Mouse (Mus musculus) embryonic fibroblast, embryonic 13.5 days (primary cell): ENCODE data around the gene Ttll11. TPM values are rescaled to one million over a fixed set of nuclear protein-coding genes. Genes with fewer than 3 reads are reported as not detected.

ENCODE experiments used
- H3K27ac ChIP-seq: 2 replicates; pipeline ENCODE4 v1.5.1; 2012; ENCODE audit warnings: low read length, control low read depth, inconsistent platforms; ENCODE audit not compliant: insufficient read depth
- H3K4me1 ChIP-seq: 2 replicates; pipeline ENCODE4 v1.6.1; 2011; ENCODE audit warnings: low read length; ENCODE audit not compliant: control insufficient read depth, insufficient read depth
- H3K4me3 ChIP-seq: 2 replicates; pipeline ENCODE4 v1.5.1; 2011; ENCODE audit warnings: mild to moderate bottlenecking, control low read depth, low read length; ENCODE audit not compliant: insufficient read depth
- CTCF ChIP-seq: IDR thresholded peaks from 2 replicates; pipeline ENCODE4 v1.5.1; 2011; ENCODE audit warnings: mild to moderate bottlenecking, control low read depth, low read length, moderate library complexity, borderline replicate concordance; ENCODE audit not compliant: insufficient read depth
- POLR2A ChIP-seq: IDR thresholded peaks from 2 replicates; pipeline ENCODE4 v1.6.1; 2011; ENCODE audit warnings: low read depth, mild to moderate bottlenecking, control low read depth, low read length, moderate library complexity
- polyA plus RNA-seq: library from polyadenylated mRNA; stranded (reverse); fragments of >200 nt; gene quantifications from 2 replicates; pipeline ENCODE4 v1.2.4, GENCODE M21; 2011; ENCODE audit warnings: low read depth; ENCODE audit not compliant: missing spikeins, insufficient read length

Gene Ttll11
- polyA plus RNA-seq, 1 experiment = 4.6 TPM

DNA sequence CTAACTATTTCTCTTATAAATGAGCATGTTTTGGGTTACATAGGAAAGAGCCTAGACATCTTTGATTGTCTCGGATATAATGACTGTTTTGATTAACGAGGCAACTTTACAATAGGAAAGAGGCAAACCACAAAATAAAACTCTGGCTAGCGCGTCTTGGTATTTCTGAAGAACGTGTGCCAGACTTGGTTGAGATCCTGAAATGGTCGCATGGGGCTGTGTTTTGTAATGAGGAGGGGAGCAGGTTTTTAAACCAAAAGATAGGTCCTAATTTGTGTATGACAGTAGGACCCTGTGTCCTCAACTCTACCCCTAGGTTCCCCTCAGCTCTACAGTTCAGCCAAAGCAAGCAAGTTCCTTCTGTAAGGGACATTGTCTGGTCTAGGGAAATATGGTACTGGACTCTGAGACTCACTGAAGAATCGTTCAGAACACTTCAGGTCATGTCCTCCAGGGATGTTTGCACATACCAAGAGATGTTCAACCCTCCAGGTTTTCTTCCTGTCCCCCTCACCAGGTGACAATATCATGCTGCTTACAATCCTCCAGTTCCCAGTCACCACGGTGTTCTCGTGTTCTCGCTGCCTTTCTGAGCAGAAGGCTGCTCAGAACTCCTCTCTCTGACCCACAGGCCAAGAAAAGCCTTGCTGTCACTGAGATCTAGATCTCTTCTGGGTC, 147.7 kb downstream of the Ttll11 start:
- H3K27ac ChIP-seq = peak overlapping the region; percentile 70
- 0 out of 2 replicates have a peak, but pooled peaks cover 4% of the 10 kb centered on the region for H3K4me1 ChIP-seq
- TF ChIP-seq CTCF (no peak), POLR2A (no peak)
- no peak overlapping the region for H3K4me3 ChIP-seq

- TF ChIP-seq POLR2A (no peak), CTCF (no peak)
- Histone ChIP-seq H3K27ac (peak overlapping the region; percentile 70), H3K4me3 (no peak overlapping the region), H3K4me1 (0 out of 2 replicates have a peak, but pooled peaks cover 4% of the 10 kb centered on the region)
These were observed 148.5 kb downstream of the Ttll11 start for GRCm38 (mm10) chr2:35830966-35831903.

DNA sequence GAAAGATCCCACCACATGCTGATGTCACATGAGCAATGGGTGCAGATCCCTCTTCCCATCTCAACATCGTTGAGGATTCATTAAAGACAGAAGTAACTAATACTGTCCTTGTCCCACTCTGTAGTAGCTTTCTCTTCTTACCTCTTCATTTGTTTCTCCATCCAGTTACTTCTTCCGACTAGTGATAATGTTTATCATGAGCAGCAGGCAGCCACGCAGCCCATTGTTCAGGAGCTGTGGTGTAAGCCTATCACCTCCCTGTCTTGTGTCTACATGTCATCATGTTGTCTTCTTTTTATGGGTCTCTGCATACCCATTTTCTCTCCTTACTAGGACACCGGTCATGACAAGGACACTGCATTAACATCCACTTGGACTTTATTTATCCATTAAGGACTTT, 150.6 kb downstream of the Ttll11 start:
- no peak for TF ChIP-seq POLR2A
- no peak for TF ChIP-seq CTCF
- Histone ChIP-seq H3K4me3 (no peak overlapping the region), H3K27ac (no peak overlapping the region), H3K4me1 (peaks cover 4% of the 10 kb centered on the region; the same call in 1 of the 2 replicates)

GRCm38 (mm10) chr2:35827886-35828285, 151.8 kb downstream of the Ttll11 start:
- Histone ChIP-seq H3K27ac (no peak overlapping the region), H3K4me3 (no peak overlapping the region), H3K4me1 (peaks cover 4% of the 10 kb centered on the region; the same call in 1 of the 2 replicates)
- TF ChIP-seq POLR2A = no peak
- TF ChIP-seq CTCF = no peak

GRCm38 (mm10) chr2:35825157-35825556, 154.6 kb downstream of the Ttll11 start:
- TF ChIP-seq POLR2A = no peak
- TF ChIP-seq CTCF = no peak
- Histone ChIP-seq H3K4me3 (no peak overlapping the region), H3K4me1 (no peaks in the 10 kb centered on the region; the same call in 1 of the 2 replicates), H3K27ac (no peak overlapping the region)

DNA sequence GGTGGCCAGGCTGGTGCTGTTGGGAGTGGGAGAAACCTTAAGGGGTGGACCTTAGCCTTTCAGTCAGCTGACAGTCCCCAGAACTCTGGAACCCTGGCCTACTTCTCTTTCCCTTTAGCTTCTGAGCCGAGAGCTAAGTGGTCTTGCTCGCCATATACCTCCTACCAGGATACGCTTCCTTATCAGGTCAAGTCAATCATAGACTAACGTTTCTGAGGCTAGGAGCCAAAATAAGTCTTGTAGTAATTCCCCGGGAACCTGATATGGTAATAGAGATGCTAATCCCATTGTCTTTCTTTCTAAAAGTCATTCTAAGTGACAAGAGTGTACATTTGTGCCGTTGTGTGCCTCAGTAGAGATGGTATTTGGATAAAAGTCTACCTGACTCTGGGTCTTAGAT, 156.1 kb downstream of the Ttll11 start:
- Histone ChIP-seq H3K27ac (no peak overlapping the region), H3K4me1 (no peaks in the 10 kb centered on the region; the same call in 1 of the 2 replicates)

GRCm38 (mm10) chr2:35818883-35819282, 160.8 kb downstream of the Ttll11 start:
- Histone ChIP-seq H3K4me1 (no peaks in the 10 kb centered on the region), H3K27ac (no peak overlapping the region), H3K4me3 (no peak overlapping the region)
- TF ChIP-seq POLR2A (no peak), CTCF (no peak)

More for the DNA sequence above, 156.1 kb downstream of the Ttll11 start:
- TF ChIP-seq CTCF (no peak), POLR2A (no peak)
- no peak overlapping the region for H3K4me3 ChIP-seq

DNA sequence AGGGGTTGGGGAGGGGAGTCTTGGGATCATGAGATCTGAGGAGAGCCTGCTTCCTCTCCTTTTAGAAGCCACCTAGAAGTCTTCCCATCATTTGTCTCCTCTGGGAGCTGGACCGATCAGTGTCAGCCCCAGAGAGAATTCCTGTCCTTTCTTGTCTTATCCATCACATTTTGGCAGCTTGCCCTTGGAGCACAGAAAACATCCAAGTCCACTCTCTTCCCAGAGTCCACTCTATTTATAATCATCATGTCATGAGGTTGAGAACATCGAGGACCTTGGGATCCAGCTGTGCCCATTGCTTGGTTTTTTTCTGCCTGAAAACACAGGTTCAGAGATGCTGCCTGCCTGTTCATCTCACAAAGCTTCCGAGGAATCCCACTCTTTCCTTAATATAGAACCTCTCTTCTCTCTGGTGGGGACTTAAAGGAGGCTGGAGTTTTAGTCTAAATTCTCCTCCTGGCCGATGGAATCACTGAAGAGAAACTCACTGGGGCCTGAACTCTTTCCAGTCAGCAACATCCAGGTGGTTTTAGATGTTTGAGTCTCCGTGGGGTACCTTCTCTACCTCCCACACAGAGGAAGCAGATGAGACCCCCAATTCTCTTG, 163.6 kb downstream of the Ttll11 start:
- Histone ChIP-seq H3K4me1 (no peaks in the 10 kb centered on the region), H3K4me3 (no peak overlapping the region), H3K27ac (no peak overlapping the region)
- TF ChIP-seq POLR2A (no peak), CTCF (no peak)

DNA sequence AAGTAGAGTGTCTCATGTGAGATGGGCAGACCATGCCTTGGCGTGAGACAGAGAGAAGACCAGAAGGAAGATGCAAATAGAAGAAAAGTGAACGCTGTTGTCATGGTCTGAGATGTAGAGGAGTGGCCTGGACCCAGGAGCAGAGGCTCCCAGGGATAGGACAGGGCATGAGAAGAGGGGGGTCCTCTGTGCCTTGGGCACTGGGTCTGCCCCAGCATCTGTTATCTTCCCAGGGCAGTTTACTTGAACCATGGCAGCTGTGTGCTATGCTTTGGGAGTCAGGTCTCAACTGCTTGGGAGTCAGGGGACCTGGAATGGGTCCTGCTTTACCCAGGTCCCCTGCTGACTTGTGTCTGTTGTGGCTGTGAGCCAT, 167.2 kb downstream of the Ttll11 start:
- no peak overlapping the region for H3K4me3 ChIP-seq
- H3K27ac ChIP-seq = no peak overlapping the region
- H3K4me1 ChIP-seq = no peaks in the 10 kb centered on the region
- no peak for TF ChIP-seq POLR2A
- TF ChIP-seq CTCF = no peak
